Mouse (Mus musculus): Measurements from ENCODE around the gene Ikbkg. TPM values are rescaled to one million over a fixed set of nuclear protein-coding genes. Genes with fewer than 3 reads are reported as not detected.
"Not testable (repeated sequence)": the region's sequence is repeated elsewhere in the genome, so short reads cannot be mapped to it uniquely, and the experiment has no call there.

Gene Ikbkg
- polyA plus RNA-seq, 1 experiment from 2014 or later, result 25.6 TPM

DNA sequence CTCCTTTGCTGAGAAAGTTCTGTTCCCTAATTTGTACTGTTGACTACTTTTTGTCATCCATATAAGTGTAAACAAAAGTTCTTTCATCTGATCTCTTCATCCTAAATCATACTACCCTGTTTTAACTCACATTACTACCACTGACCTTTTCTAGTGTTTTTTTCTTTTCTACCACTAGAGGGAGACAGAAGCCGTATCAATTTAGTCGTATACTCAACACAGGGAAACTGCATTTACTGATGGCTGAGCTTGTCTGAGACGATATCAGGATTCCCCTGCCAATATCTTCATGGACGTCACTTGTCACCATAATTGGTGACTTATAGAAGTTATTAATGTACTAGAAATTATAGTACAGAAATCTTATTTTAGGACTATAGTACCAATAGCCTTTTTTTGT is 59.7 kb downstream of the Ikbkg start:
- no peak overlapping the region for H3K9ac ChIP-seq
- no peak overlapping the region for H3K4me3 ChIP-seq
- no peak overlapping the region for H3K4me2 ChIP-seq
- no peaks in the 10 kb centered on the region for H3K9me3 ChIP-seq (replicated peaks)
- H3K27ac ChIP-seq (ENCODE audit: poor library complexity, severe bottlenecking), result no peak overlapping the region
- no peaks in the 10 kb centered on the region for H3K27me3 ChIP-seq (replicated peaks)
- peaks cover 23% of the 10 kb centered on the region for H3K36me3 ChIP-seq
- no peak for ATAC-seq (ENCODE audit: insufficient number of reproducible peaks, low FRiP score)
- H3K4me1 ChIP-seq (replicated peaks), result no peaks in the 10 kb centered on the region
- WGBS, result 16% methylated on average over 4 of the region's 4 CpGs

DNA sequence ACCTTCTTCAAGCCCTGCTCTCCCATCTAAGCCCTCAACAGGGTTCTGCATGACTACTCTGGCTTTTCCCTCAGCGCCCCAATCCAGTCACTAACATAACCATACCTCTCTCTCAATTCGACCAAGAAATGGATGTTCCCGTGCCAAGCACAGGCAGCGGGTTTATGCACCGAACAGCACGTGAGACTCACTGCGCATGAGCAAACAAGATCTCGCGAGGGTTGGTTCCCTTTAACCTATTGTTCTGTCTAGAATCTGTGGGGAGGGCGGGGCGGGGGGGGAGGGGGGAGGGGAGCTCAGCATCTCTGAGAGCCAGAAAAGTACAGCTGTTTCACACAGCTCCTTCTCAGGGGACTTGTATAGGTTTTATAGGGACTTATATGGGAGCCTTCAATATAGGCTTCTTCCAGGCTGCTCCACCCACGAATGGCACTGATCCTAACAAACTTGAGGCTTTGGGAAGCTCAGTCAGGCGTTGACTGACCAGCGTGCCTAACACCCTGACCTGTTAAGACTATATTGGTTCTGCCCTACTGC is 88.3 kb downstream of the Ikbkg start, which contains the start of gene Gm6880:
Gm6880 (minus strand) TSS at position 51 of the 537 bp plus-strand sequence.
- not testable (repeated sequence) for H3K4me1 ChIP-seq (replicated peaks); H3K36me3 ChIP-seq; ATAC-seq (ENCODE audit: insufficient number of reproducible peaks, low FRiP score); H3K4me3 ChIP-seq; H3K4me2 ChIP-seq; H3K27ac ChIP-seq (ENCODE audit: poor library complexity, severe bottlenecking); H3K9me3 ChIP-seq (replicated peaks); H3K9ac ChIP-seq; H3K27me3 ChIP-seq (replicated peaks)
- 70% methylated on average over 14 of the region's 14 CpGs for WGBS

DNA sequence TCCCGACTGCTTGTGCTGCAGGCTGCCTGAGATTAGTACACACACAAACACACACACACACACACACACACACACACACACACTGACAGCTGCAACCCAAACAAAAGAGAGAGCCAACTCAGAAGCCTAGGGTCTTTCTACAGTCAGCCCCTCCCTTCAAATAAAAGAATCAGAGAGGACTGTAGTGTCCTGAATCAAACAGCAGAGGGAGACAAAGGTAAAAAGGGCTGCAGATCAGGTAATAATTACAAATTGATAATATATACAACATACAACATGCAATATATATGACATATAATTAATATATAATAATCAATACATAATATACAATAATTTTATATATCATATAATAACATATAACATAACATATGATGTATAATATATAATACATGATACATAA is 104.0 kb downstream of the Ikbkg start:
- ATAC-seq (ENCODE audit: insufficient number of reproducible peaks, low FRiP score), result no peak
- Histone ChIP-seq H3K27me3 (replicated peaks) (no peaks in the 10 kb centered on the region), H3K4me1 (replicated peaks) (no peaks in the 10 kb centered on the region), H3K9ac (no peak overlapping the region), H3K36me3 (no peaks in the 10 kb centered on the region), H3K4me3 (no peak overlapping the region), H3K4me2 (no peak overlapping the region), H3K27ac (ENCODE audit: poor library complexity, severe bottlenecking) (no peak overlapping the region), H3K9me3 (replicated peaks) (no peaks in the 10 kb centered on the region)
- 44% methylated on average over 1 of the region's 1 CpGs for WGBS

Other genes with a start within 250 kb of the Ikbkg start
- gene Tex28, start 225.5 kb upstream of the Ikbkg start, polyA plus RNA-seq (2016; fragmentation: Nextera tagmentation; extraction: Ambion mirVana), result not detected in 2 replicates
- not detected in 2 replicates for gene Tktl1, start 216.0 kb upstream of the Ikbkg start, polyA plus RNA-seq (2016; fragmentation: Nextera tagmentation; extraction: Ambion mirVana)
- 226 and 227 TPM in 2 replicates for gene Flna, start 143.5 kb upstream of the Ikbkg start, polyA plus RNA-seq (2016; fragmentation: Nextera tagmentation; extraction: Ambion mirVana)
- gene Emd, start 138.6 kb upstream of the Ikbkg start, polyA plus RNA-seq (2016; fragmentation: Nextera tagmentation; extraction: Ambion mirVana), result 16.8 and 17.3 TPM in 2 replicates
- gene Rpl10, start 122.5 kb upstream of the Ikbkg start, polyA plus RNA-seq (2016; fragmentation: Nextera tagmentation; extraction: Ambion mirVana), result 437 and 446 TPM in 2 replicates
- gene Taz, start 111.4 kb upstream of the Ikbkg start, polyA plus RNA-seq (2016; fragmentation: Nextera tagmentation; extraction: Ambion mirVana), result 70.5 and 71.3 TPM in 2 replicates
- 10.2 and 10.8 TPM in 2 replicates for gene Dnase1l1, start 111.0 kb upstream of the Ikbkg start, polyA plus RNA-seq (2016; fragmentation: Nextera tagmentation; extraction: Ambion mirVana)
- gene Atp6ap1, start 96.2 kb upstream of the Ikbkg start, polyA plus RNA-seq (2016; fragmentation: Nextera tagmentation; extraction: Ambion mirVana), result 125 and 128 TPM in 2 replicates
- 167 and 174 TPM in 2 replicates for gene Gdi1, start 88.3 kb upstream of the Ikbkg start, polyA plus RNA-seq (2016; fragmentation: Nextera tagmentation; extraction: Ambion mirVana)
- 53.1 and 55.1 TPM in 2 replicates for gene Fam50a, start 80.3 kb upstream of the Ikbkg start, polyA plus RNA-seq (2016; fragmentation: Nextera tagmentation; extraction: Ambion mirVana)
- gene Plxna3, start 64.2 kb upstream of the Ikbkg start, polyA plus RNA-seq (2016; fragmentation: Nextera tagmentation; extraction: Ambion mirVana), result 9.6 and 9.8 TPM in 2 replicates
- gene Lage3, start 39.7 kb upstream of the Ikbkg start, polyA plus RNA-seq (2016; fragmentation: Nextera tagmentation; extraction: Ambion mirVana), result 93.9 and 95.5 TPM in 2 replicates
- gene Ubl4a, start 20.1 kb upstream of the Ikbkg start, polyA plus RNA-seq (2016; fragmentation: Nextera tagmentation; extraction: Ambion mirVana), result 57.4 and 58.2 TPM in 2 replicates
- 13.5 and 13.7 TPM in 2 replicates for gene Slc10a3, start 19.9 kb upstream of the Ikbkg start, polyA plus RNA-seq (2016; fragmentation: Nextera tagmentation; extraction: Ambion mirVana)
- 25.7 and 26.8 TPM in 2 replicates for gene Fam3a, start within 50 bp of the Ikbkg start, polyA plus RNA-seq (2016; fragmentation: Nextera tagmentation; extraction: Ambion mirVana)
- gene G6pdx, start 35.9 kb downstream of the Ikbkg start, polyA plus RNA-seq (2016; fragmentation: Nextera tagmentation; extraction: Ambion mirVana), result 18.5 TPM in 2 replicates
- not detected in 2 replicates for gene Gm6880, start 88.1 kb downstream of the Ikbkg start, polyA plus RNA-seq (2016; fragmentation: Nextera tagmentation; extraction: Ambion mirVana)
- not detected in 2 replicates for gene Olfr1326-ps1, start 181.6 kb downstream of the Ikbkg start, polyA plus RNA-seq (2016; fragmentation: Nextera tagmentation; extraction: Ambion mirVana)
- gene Olfr1325, start 199.4 kb downstream of the Ikbkg start, polyA plus RNA-seq (2016; fragmentation: Nextera tagmentation; extraction: Ambion mirVana), result not detected in 2 replicates

Data from heart, embryonic 12.5 days (tissue).